Mouse (Mus musculus): ENCODE results near the gene Ngfr.

Ngfr gene

GRCm38 (mm10) chr11:95520456-95521072 is 67.0 kb downstream of the Ngfr start:
- DNase-seq (ENCODE audit: low read depth, low spot score), result peak; percentile 90

GRCm38 (mm10) chr11:95519996-95520395 is 67.5 kb downstream of the Ngfr start:
- DNase-seq (ENCODE audit: low read depth, low spot score), result no peak

GRCm38 (mm10) chr11:95519299-95519698 is 68.2 kb downstream of the Ngfr start:
- no peak for DNase-seq (ENCODE audit: low read depth, low spot score)

Data from WW6 (cell line).